Mouse (Mus musculus) liver, embryonic 14.5 days (tissue): ENCODE results near the gene Nrp2.

ENCODE experiments used
- CTCF ChIP-seq: IDR thresholded peaks from 2 replicates; pipeline ENCODE4 v1.5.1; 2016; ENCODE audit warnings: antibody characterized with exemption, low read depth, control low read depth
- EP300 ChIP-seq: IDR thresholded peaks from 2 replicates; pipeline ENCODE4 v1.6.1; 2016; ENCODE audit warnings: antibody characterized with exemption, low read depth

DNA sequence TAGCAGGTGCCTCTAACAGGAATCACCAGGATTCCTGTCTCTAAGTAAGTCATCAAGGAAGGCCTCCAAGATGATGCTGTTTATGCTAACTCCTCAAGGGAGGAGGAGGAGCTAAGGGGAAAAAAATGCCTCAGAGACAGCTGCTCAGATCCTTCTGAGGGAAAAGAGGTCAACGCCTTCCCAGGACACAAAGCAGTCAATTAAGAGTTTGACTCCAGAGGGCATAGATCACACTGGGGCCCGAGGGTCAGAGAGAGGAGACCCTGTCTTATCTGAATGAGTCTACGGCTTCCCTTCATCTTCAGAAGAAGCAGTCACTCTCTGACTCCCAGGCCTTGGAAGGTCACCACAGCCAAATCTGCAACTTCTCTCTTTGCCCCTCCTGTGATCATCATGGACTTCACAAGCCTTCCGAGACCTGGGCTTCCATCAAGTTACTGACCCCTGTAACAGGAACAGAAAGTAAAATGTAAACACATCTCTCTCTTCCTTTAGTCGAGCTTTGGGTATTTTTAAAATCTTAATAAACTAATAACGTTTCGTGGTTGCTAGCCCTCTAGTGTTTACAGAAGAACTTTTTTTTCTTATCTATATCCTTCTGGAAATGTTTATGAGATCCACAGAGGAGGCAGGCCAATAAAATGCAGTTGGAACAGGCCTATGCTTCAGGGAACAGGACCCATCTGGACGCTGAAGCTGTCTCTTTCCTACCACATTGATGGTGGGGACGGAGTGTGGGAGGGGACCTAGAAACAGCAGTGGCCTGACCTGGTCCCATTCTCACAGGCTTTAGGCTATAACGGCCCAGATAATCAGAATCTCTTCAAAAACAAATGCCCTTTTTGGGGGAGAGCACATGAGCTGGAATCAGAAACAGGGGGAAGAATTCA, 118.7 kb downstream of the Nrp2 start:
- TF ChIP-seq EP300 (no peak), CTCF (no peak)
